Mouse (Mus musculus) left cerebral cortex, postnatal 25 days (tissue): ENCODE measurements around the gene Habp4. TPM values are rescaled to one million over a fixed set of nuclear protein-coding genes. Genes with fewer than 3 reads are reported as not detected.
A peak's percentile ranks its signal among the peaks of the same experiment; 100 is the strongest.

Experiments used
- DNase-seq, 2 experiments: peaks; one replicate each; pipeline ENCODE4 v3.0.0; 2022; ENCODE audit warnings: low spot score in 2 of 2, mixed read lengths in 1 of 2
- intact Hi-C: fragments of 180-260 bp; cut with DNase I; formaldehyde crosslinking; loops from one replicate; pipeline ENCODE4 v1.15.1; 2025
- total RNA-seq, 2 experiments: library from RNA; stranded (reverse); gene quantifications; 2 replicates each; pipeline ENCODE4 v1.2.3; 2021

The Habp4 gene
- total RNA-seq, 2 experiments from 2014 or later = 185 to 191 TPM

DNA sequence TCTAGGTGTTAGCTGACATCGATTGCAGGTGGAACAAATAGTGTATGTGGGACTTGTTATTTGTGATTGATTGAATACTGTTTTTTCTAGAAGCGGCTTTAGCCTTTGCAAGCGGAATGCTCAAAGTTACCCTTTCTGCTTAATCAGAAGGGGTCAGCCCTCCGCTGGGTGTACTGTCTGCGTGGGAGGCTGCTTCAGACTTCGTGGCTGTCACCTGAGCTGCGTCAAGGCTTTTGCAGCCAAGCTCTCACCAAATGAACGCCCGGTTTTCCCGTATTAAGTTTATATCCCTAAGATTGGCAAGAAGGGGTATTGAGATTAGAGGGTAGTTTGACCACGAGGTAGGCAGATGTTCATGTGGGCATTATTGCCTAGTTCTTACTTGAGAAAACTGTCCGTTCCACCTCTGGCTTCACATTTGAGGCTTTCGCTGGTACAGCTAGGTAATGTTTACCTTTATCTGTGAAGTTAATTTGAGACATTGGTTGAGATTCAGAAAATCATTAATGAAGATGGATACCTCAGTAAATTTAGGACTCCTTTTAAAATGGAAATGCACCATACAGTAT is 1.6 kb downstream of the Habp4 start:
- intact Hi-C loops = loop anchor here (5.0 kb wide), 2 partner anchors 144 to 596 kb away; no protein-coding TSS in a partner anchor
- peak in 1 of 2 experiments; percentile 38 for DNase-seq

DNA sequence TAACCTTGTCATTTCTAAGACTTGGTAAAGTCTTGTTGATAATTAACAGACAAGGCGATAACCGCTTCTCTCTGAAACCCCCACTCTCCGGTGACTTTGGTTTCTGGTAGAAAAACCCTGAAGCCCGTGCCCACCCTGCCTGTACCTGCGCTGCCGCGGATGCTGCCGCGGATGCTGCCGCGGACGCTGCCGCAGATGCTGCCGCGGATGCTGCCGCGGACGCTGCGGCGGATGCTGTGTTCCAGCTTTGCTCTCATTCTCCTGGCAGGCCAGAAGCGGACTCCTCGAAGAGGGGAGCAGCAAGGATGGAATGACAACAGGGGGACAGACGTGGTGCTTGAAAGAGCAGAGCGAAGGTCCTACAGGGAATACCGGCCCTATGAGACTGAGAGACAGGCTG is 8.1 kb downstream of the Habp4 start:
- no peak for DNase-seq
- intact Hi-C loops = no loop called here

DNA sequence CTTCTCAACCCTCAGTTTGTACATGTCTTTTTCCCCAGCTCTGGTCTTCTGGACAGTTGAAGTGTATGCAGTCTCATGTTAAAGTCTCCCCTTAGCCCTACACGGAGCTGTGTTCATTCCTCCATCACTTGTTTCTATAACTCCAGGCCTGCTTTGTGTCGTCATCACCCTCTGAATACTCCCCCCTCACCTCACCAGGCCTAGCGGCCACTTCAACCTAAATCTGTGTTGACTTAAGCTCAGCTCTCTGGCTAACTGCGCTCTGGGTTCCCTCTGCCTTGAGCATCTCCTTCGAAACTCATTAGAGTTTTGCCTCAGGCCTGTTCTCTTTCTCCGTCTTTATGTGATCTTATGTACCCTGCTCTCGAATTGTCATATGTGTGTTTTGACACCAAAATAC is 16.4 kb downstream of the Habp4 start:
- DNase-seq = no peak
- intact Hi-C loops = no loop called here

DNA sequence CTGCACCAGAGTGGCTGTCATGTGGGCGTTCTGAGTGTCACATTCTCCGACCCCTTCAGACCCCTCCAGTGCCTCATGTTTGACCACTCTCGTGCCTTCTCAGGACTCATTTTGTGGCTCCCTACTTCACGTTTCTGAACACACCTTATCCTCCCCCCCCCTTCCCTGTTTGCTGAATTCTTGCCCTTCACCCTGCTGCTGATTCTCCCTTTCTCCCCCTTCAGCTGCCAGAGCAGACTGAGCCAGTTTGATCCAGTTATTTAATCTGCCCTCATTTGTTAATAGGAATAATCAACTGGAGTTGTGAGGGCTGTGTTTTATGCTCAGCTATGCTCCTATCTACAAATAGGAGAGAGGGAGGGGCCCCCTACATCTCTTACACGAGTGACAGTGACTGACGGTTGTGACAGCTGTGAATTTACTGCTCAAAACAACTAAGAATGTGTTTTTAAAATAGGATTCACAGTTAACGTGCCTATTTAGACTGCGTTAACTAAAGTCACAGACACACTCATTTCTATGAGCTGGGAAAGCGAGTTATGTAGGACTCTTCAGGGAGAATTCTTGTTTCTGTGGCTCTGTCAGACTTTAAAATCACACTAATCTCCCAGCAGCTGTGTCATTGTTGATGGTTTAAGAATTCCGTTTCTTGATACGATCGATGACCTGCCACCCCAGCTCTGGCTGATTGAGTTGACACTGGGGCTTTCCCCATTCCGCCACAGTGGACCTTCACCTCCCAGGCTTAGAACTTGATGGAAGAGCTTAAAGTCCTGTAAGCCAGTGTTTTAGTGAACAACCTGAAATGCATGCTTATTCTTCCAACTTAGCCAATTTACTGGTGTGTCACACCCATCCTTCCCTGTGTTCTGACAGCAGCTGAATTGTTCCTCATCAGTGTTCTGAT is 17.4 kb downstream of the Habp4 start:
- DNase-seq = no peak
- intact Hi-C loops = no loop called here

DNA sequence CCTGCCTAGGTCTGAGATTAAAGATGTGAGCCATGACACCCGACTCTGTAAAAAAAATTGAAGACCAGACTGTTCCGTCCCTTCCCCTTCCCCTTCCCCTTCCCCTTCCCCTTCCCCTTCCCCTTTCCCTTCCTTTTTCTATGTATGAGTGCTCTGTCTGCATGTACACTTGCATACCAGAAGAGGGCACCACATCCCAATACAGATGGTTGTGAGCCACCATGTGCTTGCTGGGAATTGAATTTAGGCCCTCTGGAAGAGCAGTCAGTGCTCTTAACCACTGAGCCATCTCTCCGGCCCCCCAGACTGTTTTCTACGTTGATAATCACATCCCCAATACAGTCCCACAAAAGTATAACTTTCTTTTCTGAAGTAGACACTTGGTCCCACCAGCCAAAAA is 18.7 kb downstream of the Habp4 start:
- DNase-seq = no peak
- intact Hi-C loops = loop anchor here (2.0 kb wide), 1 partner anchor 127 kb away; no protein-coding TSS in a partner anchor

DNA sequence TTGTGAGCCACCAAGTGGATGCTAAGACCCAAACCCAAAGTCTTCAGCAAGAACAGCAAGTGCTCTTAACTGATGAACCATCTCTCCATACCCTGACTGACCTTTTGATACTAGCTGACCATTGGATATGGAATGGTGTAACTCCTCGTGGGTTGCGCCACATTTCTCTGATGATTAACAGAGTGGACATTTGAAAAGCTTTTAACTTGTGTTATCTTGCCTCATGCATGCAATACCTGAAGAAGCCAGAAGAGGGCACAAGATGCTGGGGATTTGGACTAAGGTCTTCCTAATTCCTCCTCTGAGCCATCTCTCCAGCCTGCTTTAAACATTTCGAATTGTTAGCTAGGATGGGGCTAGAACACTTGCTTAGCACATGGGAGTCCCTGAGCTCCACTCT is 19.3 kb downstream of the Habp4 start:
- intact Hi-C loops = loop anchor here (2.0 kb wide), 1 partner anchor 126 kb away; no protein-coding TSS in a partner anchor
- DNase-seq = peak; percentile 54 to 59

DNA sequence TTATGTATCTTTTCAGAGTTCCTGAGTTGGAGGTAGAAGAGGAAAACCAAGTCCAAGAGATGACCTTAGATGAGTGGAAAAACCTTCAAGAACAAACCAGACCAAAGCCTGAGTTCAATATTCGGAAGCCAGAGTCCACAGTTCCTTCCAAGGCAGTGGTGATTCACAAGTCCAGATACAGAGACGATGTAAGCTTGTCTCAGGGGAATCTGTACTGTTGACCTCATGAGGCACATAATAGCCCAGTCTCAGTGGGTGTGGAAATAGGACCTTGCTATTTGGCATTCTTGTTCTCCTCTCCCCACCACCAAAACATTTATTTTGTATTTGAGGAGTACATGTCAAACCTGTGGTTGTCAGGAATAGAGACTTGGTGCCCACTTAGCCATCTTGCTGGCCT is 20.5 kb downstream of the Habp4 start:
- DNase-seq = no peak
- intact Hi-C loops = no loop called here

DNA sequence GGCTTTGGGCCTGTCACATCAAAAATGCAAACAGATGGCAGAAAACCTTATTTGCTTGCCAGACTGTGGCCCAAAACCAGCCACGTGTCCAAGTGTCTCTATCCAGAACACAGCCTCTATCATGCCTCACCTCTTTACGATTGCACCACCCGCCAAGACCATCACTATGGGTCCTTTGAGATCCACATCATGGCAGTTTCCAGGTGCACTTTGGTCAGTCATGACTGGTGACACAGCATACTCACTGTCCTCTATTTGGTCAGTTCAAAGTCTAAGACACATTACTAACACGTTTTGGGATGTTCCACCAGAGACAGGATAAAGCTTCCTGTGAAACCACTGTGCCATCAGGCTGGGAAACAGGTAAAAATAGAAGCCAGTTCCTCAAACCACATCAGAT is 22.0 kb downstream of the Habp4 start:
- intact Hi-C loops = no loop called here
- no peak for DNase-seq

DNA sequence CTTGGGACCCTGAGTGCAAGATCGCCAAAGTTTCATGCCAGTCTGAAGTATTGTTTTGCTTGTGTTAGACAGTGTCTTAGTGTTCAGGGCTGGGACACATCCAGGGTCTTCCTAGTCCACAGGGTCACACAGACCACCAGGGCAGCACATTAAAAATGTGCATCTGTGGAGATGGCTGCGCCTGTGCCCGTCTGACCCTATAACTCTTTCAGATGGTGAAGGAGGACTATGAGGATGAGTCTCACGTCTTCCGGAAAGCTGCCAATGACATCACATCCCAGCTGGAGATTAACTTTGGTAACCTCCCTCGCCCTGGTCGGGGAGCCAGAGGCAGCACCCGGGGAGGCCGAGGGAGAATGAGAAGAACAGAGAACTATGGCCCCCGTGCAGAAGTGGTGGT is 22.7 kb downstream of the Habp4 start:
- no peak for DNase-seq
- intact Hi-C loops = no loop called here

DNA sequence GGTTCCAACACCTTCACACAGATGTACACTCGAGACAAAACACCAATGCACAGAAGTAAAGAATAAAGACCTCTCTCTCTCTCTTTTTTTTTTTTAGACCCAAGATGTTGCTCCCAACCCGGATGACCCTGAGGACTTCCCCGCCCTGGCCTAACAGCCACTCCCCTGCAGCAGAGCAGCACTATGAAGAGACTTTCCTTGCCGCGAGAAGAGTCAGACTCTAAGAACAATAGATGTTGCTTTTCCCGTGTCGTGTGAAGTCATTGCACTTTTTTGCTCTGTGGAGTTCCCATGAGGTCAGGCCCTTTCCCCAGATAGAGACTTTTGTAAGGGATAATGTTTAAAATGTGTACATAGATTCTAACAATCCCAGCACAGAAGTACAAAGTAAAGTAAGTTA is 23.6 kb downstream of the Habp4 start:
- intact Hi-C loops = no loop called here
- no peak for DNase-seq

DNA sequence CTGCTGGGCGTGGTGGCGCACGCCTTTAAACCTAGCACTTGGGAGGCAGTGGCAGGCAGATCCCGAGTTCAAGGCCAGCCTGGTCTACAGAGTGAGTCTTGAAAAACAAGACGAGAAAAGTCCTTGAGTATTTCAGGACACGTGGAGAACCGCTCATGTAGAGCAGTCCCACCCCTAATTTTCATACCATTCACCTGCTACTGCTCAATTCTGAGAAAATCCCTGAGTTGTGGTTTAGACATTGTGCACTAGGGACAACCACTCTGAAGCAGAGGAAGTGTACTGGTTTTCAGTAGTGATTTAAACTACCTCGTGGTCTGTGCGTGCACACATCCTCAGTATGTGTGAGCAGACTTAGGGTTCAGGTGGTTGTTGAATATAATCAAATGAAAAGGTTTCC is 24.0 kb downstream of the Habp4 start:
- intact Hi-C loops = no loop called here

DNA sequence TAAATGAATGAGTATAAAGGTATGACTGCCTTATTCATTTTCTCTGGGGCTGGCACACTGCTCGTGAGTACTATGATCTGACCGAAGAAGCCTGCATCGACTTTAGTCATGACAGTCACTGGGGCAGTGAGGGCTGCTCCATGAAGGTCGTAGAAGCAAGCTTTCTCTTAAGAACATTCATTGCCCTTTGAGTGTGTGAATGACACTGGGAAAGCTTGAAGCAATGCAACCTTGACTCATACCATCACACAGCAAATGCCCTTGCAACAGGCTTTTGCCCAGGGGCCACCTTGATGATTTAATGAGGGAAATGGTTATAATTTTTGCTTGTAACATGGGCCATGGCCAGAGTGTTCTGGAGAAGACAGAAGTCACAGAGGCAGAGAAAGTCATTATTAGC is 24.9 kb downstream of the Habp4 start:
- intact Hi-C loops = no loop called here
- no peak for DNase-seq

More for the DNA sequence above, 24.0 kb downstream of the Habp4 start:
- DNase-seq = no peak

DNA sequence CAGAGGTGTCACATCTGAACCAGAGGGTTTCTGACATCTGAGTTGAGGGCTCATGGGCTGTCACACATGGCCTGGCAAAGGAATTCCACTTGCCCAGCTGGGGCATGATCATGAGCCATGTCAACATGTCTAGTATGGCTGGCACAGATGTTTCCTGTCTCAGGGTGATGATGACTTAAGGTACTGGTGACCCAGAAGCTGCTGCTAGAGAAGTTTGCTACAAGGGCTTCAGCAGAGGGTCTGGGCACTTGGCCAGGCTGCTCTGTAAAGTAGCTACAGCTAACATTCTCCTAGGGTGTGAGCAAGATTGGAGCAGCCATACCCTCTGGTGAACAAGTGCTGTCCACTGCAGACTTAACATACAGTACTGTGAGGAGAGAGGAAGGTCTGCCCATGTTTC is 25.4 kb downstream of the Habp4 start:
- intact Hi-C loops = no loop called here
- no peak for DNase-seq

DNA sequence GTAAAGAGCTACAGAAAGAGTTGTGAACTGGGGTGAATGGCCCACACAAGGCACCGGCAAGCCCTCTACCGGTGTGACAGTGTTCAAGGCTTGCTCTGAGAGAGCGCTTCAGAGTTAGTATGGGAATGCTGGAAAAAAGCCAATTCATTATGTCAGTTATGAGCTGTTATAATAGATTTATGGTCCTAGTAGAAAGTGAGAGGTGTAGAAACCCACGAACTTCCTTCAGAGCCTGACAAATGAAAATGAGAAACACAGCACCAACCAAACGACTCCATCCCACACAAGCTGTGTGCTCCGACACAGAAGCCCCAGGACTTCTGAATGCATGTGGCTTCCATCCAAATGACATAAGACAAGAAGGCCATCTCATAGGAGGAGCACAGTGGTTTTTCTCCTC is 36.3 kb downstream of the Habp4 start:
- intact Hi-C loops = no loop called here
- DNase-seq = no peak

DNA sequence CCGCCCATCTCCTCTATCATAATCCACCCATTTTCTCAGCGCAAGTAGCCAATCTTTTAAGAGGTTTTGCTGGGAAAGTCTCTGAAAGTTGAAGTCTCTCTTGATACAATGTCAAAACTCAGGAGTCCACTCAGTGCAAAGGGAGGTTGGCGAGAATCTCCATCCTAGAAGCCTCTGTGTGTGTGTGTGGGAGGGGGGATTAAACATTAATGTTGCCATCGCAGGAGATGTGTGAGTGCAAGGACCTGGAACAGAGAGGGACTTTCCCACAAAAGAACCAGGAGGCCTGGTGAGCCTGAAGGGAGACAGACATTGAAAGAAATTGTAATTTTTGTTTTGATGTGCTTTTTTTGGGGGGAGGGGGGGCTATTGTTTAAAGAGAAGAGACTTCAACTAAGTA is 36.7 kb downstream of the Habp4 start:
- intact Hi-C loops = no loop called here
- no peak for DNase-seq

DNA sequence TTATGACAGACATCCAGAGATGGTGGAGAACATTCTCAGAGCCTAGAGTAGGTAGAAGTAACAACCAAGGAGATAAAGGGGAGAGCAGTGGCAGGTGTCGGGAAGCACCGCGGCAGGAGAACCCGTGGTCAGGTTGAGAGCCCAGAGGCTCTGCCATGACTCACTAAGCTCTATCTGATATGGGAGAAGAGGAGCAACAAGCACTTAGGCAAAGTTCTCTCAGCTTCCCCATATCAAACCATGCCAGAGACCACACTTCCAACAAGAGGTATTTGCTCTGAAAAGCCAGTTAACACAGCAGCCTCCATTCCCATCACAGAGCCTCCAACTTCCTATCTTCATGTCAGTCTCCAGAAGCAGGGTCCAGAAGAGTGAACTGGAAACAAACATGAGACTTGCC is 39.3 kb downstream of the Habp4 start:
- no peak for DNase-seq
- intact Hi-C loops = no loop called here

DNA sequence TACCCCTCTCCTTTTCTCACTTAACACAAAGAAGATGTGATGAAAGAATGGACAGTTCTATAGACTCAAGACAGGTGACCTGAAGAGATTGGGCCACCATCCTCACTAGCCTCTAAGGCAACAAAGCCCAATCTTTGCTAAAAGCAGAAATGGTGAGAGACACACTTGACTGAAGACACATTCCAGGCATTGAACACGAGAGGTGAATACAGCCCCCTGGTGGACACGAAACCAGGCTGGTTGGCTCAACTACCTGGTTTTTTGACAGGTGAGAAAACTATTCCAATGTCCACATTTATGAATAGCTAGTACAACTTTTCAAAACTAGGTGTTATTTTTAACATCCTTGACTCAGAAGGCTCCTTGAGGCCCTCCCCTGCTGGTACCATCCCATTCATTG is 43.1 kb downstream of the Habp4 start:
- intact Hi-C loops = no loop called here
- no peak for DNase-seq

DNA sequence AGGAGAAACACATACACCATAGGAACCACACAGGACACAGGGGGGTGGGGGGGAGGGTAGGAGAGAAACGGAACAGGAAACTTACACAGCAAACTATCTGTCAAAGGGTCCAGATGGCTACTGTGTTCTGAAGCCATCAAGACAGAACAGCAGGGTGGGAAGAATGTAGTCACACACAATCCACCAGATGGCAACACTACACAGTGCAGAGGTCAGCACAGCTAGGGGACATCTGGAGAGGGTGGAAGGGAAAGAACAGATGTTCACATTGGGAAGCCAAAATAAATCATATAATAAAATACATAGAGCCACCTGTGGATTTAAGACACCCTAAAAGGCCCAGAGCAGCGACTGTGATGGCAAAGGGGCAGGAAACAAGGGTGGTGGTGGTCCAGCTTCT is 43.6 kb downstream of the Habp4 start:
- intact Hi-C loops = no loop called here
- no peak for DNase-seq

DNA sequence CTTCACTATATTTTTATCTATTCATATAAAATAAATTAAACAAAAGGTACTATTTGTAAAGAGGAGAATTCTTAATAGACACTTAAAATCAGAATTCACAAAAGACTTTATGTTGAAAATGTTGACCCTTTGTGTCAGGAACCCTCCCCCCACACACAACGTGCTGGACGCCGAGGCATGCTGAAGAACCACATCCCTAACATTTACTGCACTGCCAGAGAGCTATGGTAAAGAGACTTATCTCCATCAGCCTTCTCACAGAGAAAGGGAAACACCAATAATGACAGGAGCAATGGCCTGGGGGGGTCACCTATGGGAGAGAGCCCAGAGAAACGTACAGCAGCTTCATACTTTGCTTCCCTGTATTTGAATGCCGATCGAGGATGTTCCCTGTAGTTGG is 46.5 kb downstream of the Habp4 start:
- intact Hi-C loops = no loop called here

DNA sequence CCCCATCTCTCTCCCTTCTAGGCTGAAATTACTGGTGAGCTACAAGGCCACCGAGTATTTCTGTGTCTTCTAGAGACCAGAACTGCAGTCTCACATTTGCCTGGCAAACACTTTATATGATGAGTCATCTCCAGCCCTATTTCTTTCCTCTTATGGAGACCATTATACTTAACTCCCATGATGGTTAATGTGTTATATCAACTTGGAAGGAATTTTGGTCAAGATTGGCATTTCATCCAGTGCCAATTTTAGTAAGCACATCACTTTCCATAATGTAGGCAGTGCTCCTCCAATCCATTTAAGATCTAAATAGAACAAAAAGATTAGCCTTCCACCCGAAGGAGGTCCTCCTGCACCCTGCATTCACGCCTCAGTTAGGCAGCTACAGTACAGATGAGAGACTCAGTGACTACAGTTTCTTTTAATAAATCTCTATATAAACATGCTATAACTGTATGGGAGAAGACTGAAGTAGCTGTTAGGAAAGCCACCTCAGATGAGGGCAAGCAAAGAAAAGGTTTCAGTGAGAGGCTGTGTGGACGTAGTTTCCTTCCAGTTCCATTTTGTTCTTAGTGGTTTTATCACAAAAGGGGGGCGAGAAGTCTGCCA is 50.5 kb downstream of the Habp4 start:
- intact Hi-C loops = no loop called here

More for the DNA sequence above, 46.5 kb downstream of the Habp4 start:
- no peak for DNase-seq

DNA sequence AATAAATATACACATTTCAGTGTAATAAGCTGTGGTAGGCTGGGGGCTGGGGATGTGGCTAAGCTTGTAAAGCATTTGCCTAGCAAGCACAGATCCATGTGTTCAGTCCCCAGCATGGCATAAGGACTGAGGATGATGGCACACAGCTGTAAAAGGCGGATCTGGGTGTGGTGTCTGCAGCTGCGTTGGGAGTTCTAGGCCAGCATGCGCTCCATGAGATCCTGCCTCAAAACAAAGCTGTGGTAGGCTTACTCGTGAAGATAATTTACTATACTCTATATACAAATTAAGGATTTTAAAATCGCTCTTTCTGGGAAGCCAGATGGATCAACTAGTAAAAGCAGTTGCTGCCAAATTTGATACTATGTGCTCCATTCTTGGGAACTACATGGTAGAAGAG is 53.3 kb downstream of the Habp4 start:
- intact Hi-C loops = no loop called here
- no peak for DNase-seq

More for the DNA sequence above, 50.5 kb downstream of the Habp4 start:
- peak in 1 of 2 experiments; percentile 68 for DNase-seq
